Mouse (Mus musculus): ENCODE results near the gene Selenos. TPM values are rescaled to one million over a fixed set of nuclear protein-coding genes. Genes with fewer than 3 reads are reported as not detected.

The Selenos gene
- 77.2 and 82.2 TPM in 2 replicates for polyA plus RNA-seq (2012; rRNA removed)

DNA sequence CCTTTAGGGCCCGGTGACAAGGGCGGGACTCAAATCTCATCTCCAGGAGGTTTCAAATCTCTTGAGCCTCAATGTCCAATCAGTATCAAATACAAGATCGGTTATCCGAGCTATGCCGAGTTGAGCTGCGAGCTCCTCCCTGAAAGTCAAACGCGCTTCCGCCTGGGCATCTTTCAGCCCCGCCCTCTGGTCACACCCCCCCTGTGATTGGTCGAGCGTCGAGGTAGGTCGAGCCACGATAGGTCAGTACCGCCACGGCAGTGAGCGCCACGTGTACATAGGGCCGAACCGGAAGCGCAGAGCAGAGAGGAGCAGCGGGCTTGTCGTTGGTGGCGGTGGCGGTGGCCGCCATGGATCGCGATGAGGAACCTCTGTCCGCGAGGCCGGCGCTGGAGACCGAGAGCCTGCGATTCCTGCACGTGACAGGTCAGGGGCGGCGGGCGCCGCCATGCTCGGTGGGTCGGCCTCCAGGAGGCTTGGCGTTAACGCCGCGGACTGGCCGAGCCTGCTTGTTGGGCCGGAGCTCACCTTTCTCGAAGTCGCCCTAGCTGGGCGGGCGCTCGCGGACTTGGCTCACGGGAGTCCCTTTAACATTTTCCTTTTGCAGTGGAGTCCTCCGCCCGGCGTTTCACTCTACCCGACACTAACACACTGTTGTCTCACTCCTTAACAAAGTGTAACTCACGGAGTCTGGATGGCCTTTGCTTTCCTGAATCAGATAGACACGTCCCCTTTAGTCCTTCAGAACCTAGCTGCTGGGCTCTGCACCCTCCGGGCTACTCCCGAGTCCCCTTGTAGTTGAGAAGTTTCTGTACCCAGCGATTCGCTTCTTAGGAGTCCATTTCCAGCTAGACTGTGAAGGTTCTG, at the start of gene Selenos:
Selenos (plus strand) TSS at position 286 of the 867 bp plus-strand sequence.
- no peaks in the 10 kb centered on the region for H3K4me1 ChIP-seq (ENCODE audit: control insufficient read depth, insufficient read depth, low read length)
- H3K4me3 ChIP-seq (ENCODE audit: insufficient read depth, low read length) = peak within 1 kb of the TSS; percentile 40
- TF ChIP-seq CTCF (IDR thresholded peaks at IDR 0.05; ENCODE audit: extremely low read depth, insufficient read depth, low read length) (no peak), POLR2A (IDR thresholded peaks at IDR 0.05; ENCODE audit: extremely low read depth, insufficient read depth, low read length) (peak; percentile 82)
- 0 out of 2 replicates have a peak within 1 kb of the TSS, but pooled peaks have one; percentile 45 for H3K27ac ChIP-seq (ENCODE audit: insufficient read depth, low read length)

DNA sequence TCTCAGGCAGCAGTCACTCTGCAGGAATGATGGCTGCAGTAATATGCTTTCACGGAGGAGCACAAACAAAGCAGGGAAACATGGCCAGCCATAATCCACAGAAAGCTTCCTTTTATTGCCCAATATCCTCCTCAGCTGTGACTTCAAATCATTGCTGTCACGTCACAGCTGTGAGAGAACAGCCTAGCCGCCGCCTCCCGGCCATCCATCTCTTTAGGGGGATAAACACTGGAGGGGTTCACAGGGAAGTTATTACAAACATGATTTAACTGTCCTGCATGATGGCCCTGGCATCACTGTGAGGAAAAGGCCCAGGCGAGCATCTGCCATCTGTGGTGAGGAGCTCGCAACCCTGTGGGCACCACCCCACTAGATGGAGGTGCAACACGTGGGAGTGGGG, 42.6 kb upstream of the Selenos start:
- TF ChIP-seq POLR2A (IDR thresholded peaks at IDR 0.05; ENCODE audit: extremely low read depth, insufficient read depth, low read length) (no peak), CTCF (IDR thresholded peaks at IDR 0.05; ENCODE audit: extremely low read depth, insufficient read depth, low read length) (no peak)
- Histone ChIP-seq H3K4me3 (ENCODE audit: insufficient read depth, low read length) (no peak overlapping the region), H3K4me1 (ENCODE audit: control insufficient read depth, insufficient read depth, low read length) (no peaks in the 10 kb centered on the region), H3K27ac (ENCODE audit: insufficient read depth, low read length) (no peak overlapping the region)

DNA sequence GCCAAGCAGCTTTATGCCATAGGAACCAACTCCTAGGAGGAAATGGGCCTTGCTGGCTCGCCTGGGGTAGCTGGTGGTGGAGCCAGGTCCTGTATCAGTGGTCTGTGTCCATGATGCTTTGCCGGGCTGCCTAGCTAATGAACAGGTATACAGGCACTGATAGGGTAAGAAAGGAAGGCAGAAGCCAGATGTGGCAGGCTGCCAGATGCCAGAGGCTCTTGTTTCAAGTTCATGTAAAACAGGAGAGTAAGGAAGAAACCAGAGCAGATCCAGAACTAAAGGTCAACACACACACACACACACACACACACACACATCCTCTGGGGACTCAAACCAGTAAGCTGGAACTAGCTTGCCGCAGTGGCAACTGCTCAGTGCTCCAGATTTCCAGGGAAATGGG, 41.2 kb upstream of the Selenos start:
- TF ChIP-seq CTCF (IDR thresholded peaks at IDR 0.05; ENCODE audit: extremely low read depth, insufficient read depth, low read length) = no peak
- no peak for TF ChIP-seq POLR2A (IDR thresholded peaks at IDR 0.05; ENCODE audit: extremely low read depth, insufficient read depth, low read length)
- no peaks in the 10 kb centered on the region for H3K4me1 ChIP-seq (ENCODE audit: control insufficient read depth, insufficient read depth, low read length)
- H3K4me3 ChIP-seq (ENCODE audit: insufficient read depth, low read length) = no peak overlapping the region
- H3K27ac ChIP-seq (ENCODE audit: insufficient read depth, low read length) = no peak overlapping the region

DNA sequence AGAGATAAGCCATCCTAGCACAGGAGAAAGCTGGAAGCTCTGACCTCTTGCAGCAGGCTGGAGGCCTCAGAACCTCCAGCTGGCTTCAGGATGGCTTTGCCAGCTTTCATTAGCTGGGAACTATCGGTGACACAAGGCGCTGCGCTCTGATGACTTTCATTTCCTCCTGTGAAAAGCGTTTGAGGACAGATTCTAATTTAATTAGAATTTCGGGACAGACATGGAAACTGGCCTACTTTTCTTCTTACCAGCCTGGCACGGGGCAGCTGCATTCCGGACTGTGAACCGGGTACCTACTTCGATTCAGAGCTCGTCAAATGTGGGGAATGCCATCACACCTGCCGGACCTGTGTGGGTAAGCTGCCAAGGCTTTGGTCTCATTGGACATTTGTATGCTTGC, 40.7 kb upstream of the Selenos start:
- Histone ChIP-seq H3K27ac (ENCODE audit: insufficient read depth, low read length) (no peak overlapping the region), H3K4me3 (ENCODE audit: insufficient read depth, low read length) (no peak overlapping the region), H3K4me1 (ENCODE audit: control insufficient read depth, insufficient read depth, low read length) (no peaks in the 10 kb centered on the region)
- TF ChIP-seq CTCF (IDR thresholded peaks at IDR 0.05; ENCODE audit: extremely low read depth, insufficient read depth, low read length) = no peak
- no peak for TF ChIP-seq POLR2A (IDR thresholded peaks at IDR 0.05; ENCODE audit: extremely low read depth, insufficient read depth, low read length)

DNA sequence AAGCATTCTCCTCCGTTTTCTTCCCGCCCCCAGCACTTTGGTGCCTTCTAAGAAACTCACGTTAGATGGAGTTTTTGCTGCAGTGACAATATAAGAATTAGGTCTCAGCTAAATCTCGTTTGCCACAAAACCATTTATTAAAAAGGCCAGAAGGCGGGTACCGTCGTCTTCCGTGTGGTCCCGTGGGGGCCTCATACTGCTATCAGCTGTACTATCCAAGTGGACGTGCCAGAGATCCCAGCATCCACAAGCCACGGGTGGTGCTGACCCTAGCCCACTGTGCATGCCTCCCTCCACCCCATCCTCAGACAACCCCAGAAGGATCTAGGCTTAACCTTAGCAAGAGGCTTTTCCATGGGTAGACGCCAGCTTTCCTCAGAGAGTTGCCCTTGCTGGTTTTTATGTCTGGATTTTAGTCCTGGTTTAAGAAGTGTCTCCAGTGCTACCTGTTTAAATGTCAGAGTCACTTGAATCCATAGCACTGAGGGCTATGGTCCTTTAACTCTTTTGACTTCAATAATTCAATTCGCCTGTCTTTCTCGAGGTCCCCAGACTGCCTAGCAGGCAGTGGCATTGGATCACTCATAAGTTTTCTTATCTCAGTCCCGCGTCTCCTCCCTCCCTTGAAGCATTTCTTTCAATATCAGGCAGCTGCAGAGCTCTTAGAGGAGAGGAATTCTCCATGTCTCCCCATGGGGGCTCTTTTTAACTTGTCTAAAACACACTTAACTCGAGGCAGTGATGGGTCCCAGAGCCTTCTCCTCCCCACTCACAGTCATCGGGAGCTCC, 39.2 kb upstream of the Selenos start:
- no peaks in the 10 kb centered on the region for H3K4me1 ChIP-seq (ENCODE audit: control insufficient read depth, insufficient read depth, low read length)
- TF ChIP-seq CTCF (IDR thresholded peaks at IDR 0.05; ENCODE audit: extremely low read depth, insufficient read depth, low read length) (no peak), POLR2A (IDR thresholded peaks at IDR 0.05; ENCODE audit: extremely low read depth, insufficient read depth, low read length) (no peak)
- no peak overlapping the region for H3K4me3 ChIP-seq (ENCODE audit: insufficient read depth, low read length)
- no peak overlapping the region for H3K27ac ChIP-seq (ENCODE audit: insufficient read depth, low read length)

DNA sequence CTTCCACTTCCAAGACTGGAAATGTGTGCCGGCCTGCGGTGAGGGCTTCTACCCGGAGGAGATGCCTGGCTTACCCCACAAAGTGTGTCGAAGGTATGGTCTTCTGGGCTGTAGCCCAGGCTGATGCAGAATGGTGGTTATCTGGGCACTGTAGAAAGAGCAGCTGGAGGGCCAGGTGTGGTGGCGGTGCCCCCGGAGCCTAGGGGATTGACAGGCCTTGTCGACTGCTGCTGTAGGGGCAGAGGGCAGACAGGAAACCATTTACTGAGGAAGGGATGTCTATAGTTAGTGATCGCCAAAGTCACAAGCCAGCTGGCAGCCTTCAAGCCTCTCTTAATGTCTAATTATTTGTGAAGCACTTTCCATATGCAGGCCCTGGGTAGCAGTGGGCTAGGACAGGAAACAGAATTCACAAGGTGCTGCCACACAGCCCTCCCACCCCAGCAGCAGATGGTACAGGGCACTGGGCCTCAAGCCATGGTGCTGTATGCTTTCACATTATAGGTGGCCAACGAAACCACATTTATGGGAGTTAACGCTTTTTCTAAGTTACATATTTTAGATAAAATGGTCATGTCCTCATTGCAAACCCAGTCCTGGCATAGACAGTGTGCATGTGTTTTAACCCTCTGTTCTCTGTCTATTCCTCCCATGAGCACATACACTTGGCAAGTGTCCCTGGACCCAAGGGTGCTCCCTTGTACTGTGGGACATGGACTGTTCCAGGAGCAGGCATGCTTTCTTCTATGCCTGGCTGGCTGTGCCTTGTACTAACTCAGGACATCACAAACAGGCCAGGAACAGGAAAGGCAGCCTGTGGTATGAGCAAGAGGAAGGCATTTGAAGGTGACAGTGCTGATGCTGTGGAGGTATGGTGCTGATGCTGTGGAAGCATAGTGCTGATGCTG, 35.6 kb upstream of the Selenos start, which contains the start of gene Gm45213:
Gm45213 (plus strand) TSS at position 51 of the 908 bp plus-strand sequence.
- TF ChIP-seq POLR2A (IDR thresholded peaks at IDR 0.05; ENCODE audit: extremely low read depth, insufficient read depth, low read length) = no peak
- no peak for TF ChIP-seq CTCF (IDR thresholded peaks at IDR 0.05; ENCODE audit: extremely low read depth, insufficient read depth, low read length)
- no peak within 1 kb of the TSS for H3K27ac ChIP-seq (ENCODE audit: insufficient read depth, low read length)
- no peaks in the 10 kb centered on the region for H3K4me1 ChIP-seq (ENCODE audit: control insufficient read depth, insufficient read depth, low read length)
- no peak within 1 kb of the TSS for H3K4me3 ChIP-seq (ENCODE audit: insufficient read depth, low read length)

DNA sequence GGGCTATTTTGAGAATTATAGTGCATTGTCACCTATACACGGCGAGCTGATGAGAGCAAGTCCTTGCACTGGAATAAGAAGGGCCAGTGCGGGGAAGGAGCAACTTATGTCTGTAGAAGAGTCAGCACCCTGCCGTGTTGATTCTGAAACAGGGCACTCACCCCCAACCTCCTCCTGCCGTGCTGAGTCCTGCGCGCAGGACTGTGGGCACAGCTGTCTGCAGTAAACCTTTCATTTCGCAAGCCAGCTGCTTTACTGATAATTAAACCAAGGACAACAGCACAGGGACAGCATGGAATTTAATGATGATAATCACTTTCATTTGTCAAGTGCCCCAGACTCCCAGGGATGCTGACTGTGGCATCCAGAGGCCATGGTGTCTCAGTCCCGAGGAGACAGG, 34.8 kb upstream of the Selenos start:
- no peak overlapping the region for H3K4me3 ChIP-seq (ENCODE audit: insufficient read depth, low read length)
- TF ChIP-seq POLR2A (IDR thresholded peaks at IDR 0.05; ENCODE audit: extremely low read depth, insufficient read depth, low read length) (no peak), CTCF (IDR thresholded peaks at IDR 0.05; ENCODE audit: extremely low read depth, insufficient read depth, low read length) (no peak)
- no peak overlapping the region for H3K27ac ChIP-seq (ENCODE audit: insufficient read depth, low read length)
- no peaks in the 10 kb centered on the region for H3K4me1 ChIP-seq (ENCODE audit: control insufficient read depth, insufficient read depth, low read length)

DNA sequence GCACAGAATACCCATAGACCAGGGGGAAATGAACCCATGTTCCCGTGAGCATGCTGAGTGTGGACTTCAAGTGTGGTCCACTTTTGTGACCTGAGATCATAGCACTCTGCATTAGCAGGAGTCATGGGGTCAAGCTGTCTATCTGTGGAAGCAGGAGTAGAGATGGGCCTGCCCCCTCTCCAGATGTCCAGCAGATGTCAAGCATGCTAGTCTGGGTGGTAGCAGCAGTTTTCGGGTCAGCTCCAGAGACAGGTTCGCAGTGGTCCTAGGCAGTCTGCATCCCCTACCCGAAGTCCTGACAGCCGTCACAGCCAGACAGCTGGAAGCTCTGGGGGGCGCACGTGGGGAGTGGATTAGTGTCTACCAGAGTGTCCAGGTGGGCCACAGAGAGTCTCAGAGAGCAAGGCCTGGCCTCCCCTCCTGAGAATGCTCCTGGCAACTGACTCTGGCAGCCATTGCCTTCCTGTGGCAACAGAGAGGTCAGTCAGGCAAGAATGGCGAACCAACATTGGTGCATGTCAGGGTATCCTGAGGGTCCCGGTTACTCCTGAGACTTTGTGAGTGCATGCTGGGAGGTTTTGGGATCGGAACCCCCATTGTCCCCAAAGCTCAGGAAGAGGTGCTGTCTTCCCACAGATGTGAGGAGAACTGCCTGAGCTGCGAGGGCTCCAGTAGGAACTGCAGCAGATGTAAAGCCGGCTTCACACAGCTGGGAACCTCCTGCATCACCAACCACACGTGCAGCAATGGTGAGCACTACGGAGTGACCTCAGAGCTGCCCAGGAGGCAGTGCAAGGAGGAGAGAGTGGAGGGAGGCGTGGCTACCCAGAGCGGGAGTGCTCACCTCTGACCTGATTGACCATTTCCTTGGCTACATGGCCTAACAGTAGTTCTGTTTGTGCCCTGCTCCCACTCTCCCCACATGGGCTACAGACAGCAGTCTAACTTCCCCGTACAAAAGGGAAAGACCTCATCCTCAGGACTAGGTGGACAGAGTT, 32.2 kb upstream of the Selenos start:
- Histone ChIP-seq H3K4me1 (ENCODE audit: control insufficient read depth, insufficient read depth, low read length) (no peaks in the 10 kb centered on the region), H3K27ac (ENCODE audit: insufficient read depth, low read length) (no peak overlapping the region), H3K4me3 (ENCODE audit: insufficient read depth, low read length) (no peak overlapping the region)
- TF ChIP-seq CTCF (IDR thresholded peaks at IDR 0.05; ENCODE audit: extremely low read depth, insufficient read depth, low read length) (no peak), POLR2A (IDR thresholded peaks at IDR 0.05; ENCODE audit: extremely low read depth, insufficient read depth, low read length) (no peak)
